Mouse (Mus musculus) heart, postnatal 0 days (tissue): ENCODE results near the gene Sgk1. TPM values are rescaled to one million over a fixed set of nuclear protein-coding genes. Genes with fewer than 3 reads are reported as not detected.

Experiments used
- ATAC-seq: fragments of 200-750 bp; cut with Nextera tagmentation; 2 replicates; pipeline ENCODE4 v1.8.0; 2017; ENCODE audit warnings: low read depth, moderate number of reproducible peaks, moderate library complexity; ENCODE audit not compliant: insufficient read depth
- DNase-seq: peaks from one replicate; pipeline ENCODE4 v3.0.0-alpha.2; 2016; ENCODE audit warnings: low spot score
- H3K27ac ChIP-seq: fragments of 300-500 bp; sonication (generic); 2 replicates; pipeline ENCODE4 v1.5.1; 2014; ENCODE audit warnings: low read depth, mild to moderate bottlenecking
- H3K27me3 ChIP-seq: fragments of 300-500 bp; sonication (generic); 2 replicates; pipeline ENCODE4 v1.6.1; 2014; ENCODE audit warnings: low read length, mixed read lengths; ENCODE audit not compliant: control insufficient read depth, insufficient read depth
- H3K36me3 ChIP-seq: fragments of 300-500 bp; sonication (generic); replicated peaks from 2 replicates; pipeline ENCODE4 v1.6.1; 2014; ENCODE audit warnings: low read length, mixed read lengths; ENCODE audit not compliant: control insufficient read depth, insufficient read depth
- H3K4me1 ChIP-seq: fragments of 300-500 bp; sonication (generic); 2 replicates; pipeline ENCODE4 v1.6.1; 2014; ENCODE audit warnings: antibody characterized with exemption; ENCODE audit not compliant: control insufficient read depth, insufficient read depth
- H3K4me2 ChIP-seq: fragments of 300-500 bp; sonication (generic); 2 replicates; pipeline ENCODE4 v1.6.1; 2014; ENCODE audit warnings: low read depth, mild to moderate bottlenecking, low read length, moderate library complexity
- H3K4me3 ChIP-seq: fragments of 300-500 bp; sonication (generic); 2 replicates; pipeline ENCODE4 v1.5.1; 2014; ENCODE audit warnings: low read depth, low read length
- H3K9ac ChIP-seq: fragments of 300-500 bp; sonication (generic); replicated peaks from 2 replicates; pipeline ENCODE4 v1.6.1; 2014; ENCODE audit warnings: low read depth, low read length, mixed read lengths
- H3K9me3 ChIP-seq: fragments of 300-500 bp; sonication (generic); replicated peaks from 2 replicates; pipeline ENCODE4 v1.6.1; 2016; ENCODE audit warnings: low read length; ENCODE audit not compliant: control insufficient read depth
- CTCF ChIP-seq: IDR thresholded peaks from 2 replicates; pipeline ENCODE4 v1.5.1; 2016; ENCODE audit warnings: antibody characterized with exemption, control low read depth, low read depth
- EP300 ChIP-seq: IDR thresholded peaks from 2 replicates; pipeline ENCODE4 v1.6.1; 2016; ENCODE audit warnings: antibody characterized with exemption, low read depth
- WGBS: fragments of 180-500 bp; shearing (Covaris S2); extraction: QIAGEN DNeasy Blood & Tissue Kit; methylation state at CpG from one replicate; pipeline ENCODE4 v1.1.7; 2014; 5-methylcytosine and 5-hydroxymethylcytosine counted together
- polyA plus RNA-seq: library from polyadenylated mRNA; unstranded; fragments of >200 nt; fragmentation: Nextera tagmentation; extraction: Ambion mirVana; gene quantifications from 2 replicates; pipeline ENCODE4 v1.2.1, GENCODE M21; 2015
- total RNA-seq: library from RNA; depleted of rRNA; stranded (reverse); fragments of >200 nt; gene quantifications from 2 replicates; pipeline ENCODE4 v1.2.3, GENCODE M21; 2014; ENCODE audit warnings: low replicate concordance

The Sgk1 gene
- total and polyA plus RNA-seq, 2 experiments from 2014 or later = 35.8 to 134 TPM

GRCm38 (mm10) chr10:21976253-21976652 lies 94.3 kb downstream of the Sgk1 start:
- Histone ChIP-seq H3K36me3 (no peaks in the 10 kb centered on the region), H3K4me3 (no peak overlapping the region), H3K4me1 (peaks cover 3% of the 10 kb centered on the region; the same call in 1 of the 2 replicates), H3K4me2 (no peak overlapping the region), H3K9me3 (no peaks in the 10 kb centered on the region), H3K9ac (no peak overlapping the region), H3K27ac (no peak overlapping the region), H3K27me3 (no peaks in the 10 kb centered on the region)
- WGBS = 53% methylated on average over 5 of the region's 5 CpGs
- no peak for ATAC-seq
- TF ChIP-seq EP300 = no peak
- DNase-seq = no peak

GRCm38 (mm10) chr10:21978421-21978820 lies 96.4 kb downstream of the Sgk1 start:
- no peak for ATAC-seq
- no peak overlapping the region for H3K9ac ChIP-seq
- WGBS = 76% methylated on average over 9 of the region's 9 CpGs
- TF ChIP-seq EP300 (no peak), CTCF (no peak)
- no peaks in the 10 kb centered on the region for H3K36me3 ChIP-seq
- no peak overlapping the region for H3K27ac ChIP-seq
- DNase-seq = no peak
- H3K9me3 ChIP-seq = no peaks in the 10 kb centered on the region
- H3K4me2 ChIP-seq = no peak overlapping the region
- H3K27me3 ChIP-seq = no peaks in the 10 kb centered on the region
- H3K4me3 ChIP-seq = no peak overlapping the region
- H3K4me1 ChIP-seq = peaks cover 3% of the 10 kb centered on the region; the same call in 1 of the 2 replicates

DNA sequence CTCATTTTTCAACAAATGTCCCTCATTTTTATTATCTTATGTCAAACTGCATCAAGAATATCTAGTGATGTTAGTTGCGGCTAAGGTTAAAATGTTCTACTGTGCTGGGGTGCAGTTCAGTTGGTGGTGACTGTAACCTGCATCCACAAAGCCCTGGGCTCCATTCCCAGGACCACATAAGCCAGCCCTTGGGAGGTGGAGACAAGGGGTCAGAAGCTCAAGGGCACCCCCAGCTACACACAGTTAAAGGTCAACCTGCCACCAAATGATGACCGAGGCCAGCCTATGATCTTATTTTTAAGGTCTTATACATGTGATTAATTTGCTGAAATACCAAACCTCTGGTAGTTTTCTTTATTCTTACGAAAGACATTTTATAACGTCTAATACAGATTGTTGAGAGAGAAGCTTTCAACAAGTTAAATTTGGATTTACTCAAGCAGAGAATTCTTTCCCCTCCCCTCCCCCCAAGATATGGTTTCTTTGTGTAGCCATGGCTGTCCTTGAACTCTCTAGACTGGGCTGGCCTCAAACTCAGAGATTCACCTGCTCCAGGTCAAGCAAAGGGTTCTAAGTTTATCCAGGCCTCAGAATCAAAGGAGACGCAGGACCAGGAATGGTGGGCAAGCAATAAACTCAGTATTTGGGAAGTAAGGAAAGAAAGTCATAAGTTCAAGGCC lies 97.4 kb downstream of the Sgk1 start:
- Histone ChIP-seq H3K9me3 (no peaks in the 10 kb centered on the region), H3K27ac (no peak overlapping the region), H3K4me3 (no peak overlapping the region), H3K36me3 (no peaks in the 10 kb centered on the region), H3K27me3 (no peaks in the 10 kb centered on the region), H3K4me2 (no peak overlapping the region), H3K4me1 (peaks cover 3% of the 10 kb centered on the region; the same call in 1 of the 2 replicates), H3K9ac (no peak overlapping the region)
- DNase-seq = no peak
- WGBS = 83% methylated on average over 5 of the region's 5 CpGs
- no peak for TF ChIP-seq CTCF
- ATAC-seq = no peak

GRCm38 (mm10) chr10:21980780-21981435 lies 98.9 kb downstream of the Sgk1 start:
- H3K9me3 ChIP-seq = no peaks in the 10 kb centered on the region
- ATAC-seq (no peak), DNase-seq (no peak)
- no peaks in the 10 kb centered on the region for H3K27me3 ChIP-seq
- TF ChIP-seq EP300 (no peak), CTCF (no peak)
- no peaks in the 10 kb centered on the region for H3K36me3 ChIP-seq
- no peaks in the 10 kb centered on the region for H3K4me1 ChIP-seq
- H3K9ac ChIP-seq = no peak overlapping the region
- WGBS = 66% methylated on average over 6 of the region's 6 CpGs
- no peak overlapping the region for H3K27ac ChIP-seq
- no peak overlapping the region for H3K4me3 ChIP-seq
- H3K4me2 ChIP-seq = no peak overlapping the region

DNA sequence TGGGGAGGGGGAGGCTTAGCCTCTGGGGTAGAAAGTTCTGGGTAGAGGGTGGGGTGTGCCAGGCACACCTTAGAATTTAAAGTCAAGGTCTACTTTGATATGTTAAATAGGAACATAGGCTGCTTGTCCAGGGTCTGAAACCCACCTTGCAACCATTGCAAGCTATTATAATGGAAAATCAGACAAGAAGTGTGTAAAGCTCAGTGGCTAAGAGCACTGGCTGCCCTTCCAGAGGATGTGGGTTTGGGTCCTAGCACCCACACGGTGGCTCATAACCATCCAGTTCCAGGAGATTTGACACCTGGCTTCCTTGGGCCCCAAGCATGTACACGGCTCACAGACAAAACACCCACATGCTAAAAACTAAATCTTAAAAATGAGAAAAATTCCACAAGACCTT lies 100.3 kb downstream of the Sgk1 start:
- WGBS = 82% methylated on average over 2 of the region's 2 CpGs

More for the DNA sequence above, 100.3 kb downstream of the Sgk1 start:
- no peaks in the 10 kb centered on the region for H3K4me1 ChIP-seq
- TF ChIP-seq CTCF = no peak
- TF ChIP-seq EP300 = no peak
- H3K36me3 ChIP-seq = no peaks in the 10 kb centered on the region
- no peaks in the 10 kb centered on the region for H3K27me3 ChIP-seq
- DNase-seq (no peak), ATAC-seq (no peak)
- H3K9me3 ChIP-seq = no peaks in the 10 kb centered on the region
- no peak overlapping the region for H3K9ac ChIP-seq
- H3K27ac ChIP-seq = no peak overlapping the region
- H3K4me2 ChIP-seq = no peak overlapping the region
- no peak overlapping the region for H3K4me3 ChIP-seq
